Mouse (Mus musculus) liver, embryonic 14.5 days (tissue): Measurements from ENCODE around the gene Fmo6.

Source experiments
- CTCF ChIP-seq: IDR thresholded peaks from 2 replicates; pipeline ENCODE4 v1.5.1; 2016; ENCODE audit warnings: antibody characterized with exemption, low read depth, control low read depth
- EP300 ChIP-seq: IDR thresholded peaks from 2 replicates; pipeline ENCODE4 v1.6.1; 2016; ENCODE audit warnings: antibody characterized with exemption, low read depth

- no peak for TF ChIP-seq CTCF
- no peak for TF ChIP-seq EP300
These were observed 25.2 kb downstream of the Fmo6 start for GRCm38 (mm10) chr1:162912085-162912484.
